In genomic region chr11:94992754-94993606, GRCm38 (mm10) we compare ENCODE assay signal across 7 mouse cellular contexts. TPM values are rescaled to one million over a fixed set of nuclear protein-coding genes. Genes with fewer than 3 reads are reported as not detected.
A peak's percentile ranks its signal among the peaks of the same experiment; 100 is the strongest.
DNase-seq lines count a peak whose midpoint lies in the region; ATAC-seq and TF ChIP-seq lines count a peak whose summit lies in the region.

No protein-coding gene starts in this region.

- H3K4me2 ChIP-seq in heart, embryonic 11.5 days = peak overlapping the region; percentile 99
- H3K4me2 ChIP-seq in kidney, postnatal 0 days (ENCODE audit: low read length) = peak overlapping the region; percentile 97
- H3K4me2 ChIP-seq in stomach, embryonic 14.5 days (replicated peaks; ENCODE audit: low read depth, low read length) = peak overlapping the region; percentile 75

- H3K9ac ChIP-seq in ES-Bruce4 (ENCODE audit: low read depth, poor library complexity, severe bottlenecking) = peak overlapping the region; percentile 91
- H3K9ac ChIP-seq in heart, embryonic 11.5 days (ENCODE audit: low read depth, low read length) = peak overlapping the region; percentile 86
- H3K9ac ChIP-seq in kidney, postnatal 0 days (ENCODE audit: low read depth, low read length) = peak overlapping the region; percentile 90
- H3K9ac ChIP-seq in stomach, embryonic 14.5 days (replicated peaks; ENCODE audit: low read depth, low read length) = peak overlapping the region; percentile 87

- WGBS in embryonic facial prominence, embryonic 10.5 days = 4% methylated on average over 22 of the region's 22 CpGs
- 3% methylated on average over 22 of the region's 22 CpGs for WGBS in heart, embryonic 11.5 days (ENCODE audit: insufficient replicate concordance)
- WGBS in kidney, postnatal 0 days = 2% methylated on average over 22 of the region's 22 CpGs
- under 1% methylated on average over 20 of the region's 22 CpGs for WGBS in stomach, embryonic 14.5 days

- H3K9me3 ChIP-seq in ES-Bruce4 (replicated peaks; ENCODE audit: control insufficient read depth, insufficient read depth, low read length, poor library complexity, severe bottlenecking) = no peaks in the 10 kb centered on the region
- no peaks in the 10 kb centered on the region for H3K9me3 ChIP-seq in embryonic facial prominence, embryonic 10.5 days
- no peaks in the 10 kb centered on the region for H3K9me3 ChIP-seq in heart, embryonic 11.5 days (replicated peaks; ENCODE audit: control insufficient read depth, low read length)
- no peaks in the 10 kb centered on the region for H3K9me3 ChIP-seq in kidney, postnatal 0 days (replicated peaks; ENCODE audit: low read length)
- H3K9me3 ChIP-seq in stomach, embryonic 14.5 days (ENCODE audit: control insufficient read depth, low read depth, low read length) = no peaks in the 10 kb centered on the region

- peak; percentile 57 for DNase-seq in 416B (ENCODE audit: low read depth)
- peak; percentile 52 for DNase-seq in embryonic facial prominence, embryonic 10.5 days (ENCODE audit: low spot score)
- peak; percentile 68 for DNase-seq in kidney, postnatal 0 days (ENCODE audit: low spot score)
- DNase-seq in lung, postnatal 36 days = peak; percentile 81

- peak overlapping the region; percentile 55 for H3K4me3 ChIP-seq in ES-Bruce4 (ENCODE audit: low read depth, low read length)
- peak overlapping the region; percentile 87 for H3K4me3 ChIP-seq in embryonic facial prominence, embryonic 10.5 days
- peak overlapping the region; percentile 80 for H3K4me3 ChIP-seq in heart, embryonic 11.5 days (ENCODE audit: low read depth, low read length)
- peak overlapping the region; percentile 90 for H3K4me3 ChIP-seq in kidney, postnatal 0 days (replicated peaks; ENCODE audit: low read depth, low read length)
- H3K4me3 ChIP-seq in stomach, embryonic 14.5 days (ENCODE audit: low read depth, low read length) = peak overlapping the region; percentile 74

- ATAC-seq in heart, embryonic 11.5 days (replicated peaks; ENCODE audit: insufficient number of reproducible peaks, low FRiP score, low TSS enrichment) = no peak
- 0 out of 2 replicates have a peak, but pooled peaks have one; percentile 9 for ATAC-seq in kidney, postnatal 0 days (replicated peaks; ENCODE audit: low FRiP score, low read depth)
- peak; percentile 19; the same call in 1 of the 2 replicates for ATAC-seq in stomach, embryonic 14.5 days (ENCODE audit: insufficient number of reproducible peaks, insufficient read depth, low FRiP score, low read depth)

- H3K36me3 ChIP-seq in ES-Bruce4 (ENCODE audit: control insufficient read depth, insufficient read depth, low read length, poor library complexity, severe bottlenecking) = no peaks in the 10 kb centered on the region
- H3K36me3 ChIP-seq in embryonic facial prominence, embryonic 10.5 days (replicated peaks) = peaks cover 42% of the 10 kb centered on the region
- peaks cover 18% of the 10 kb centered on the region for H3K36me3 ChIP-seq in heart, embryonic 11.5 days (ENCODE audit: control insufficient read depth, insufficient read depth, low read length)
- peaks cover 12% of the 10 kb centered on the region; the same call in 1 of the 2 replicates for H3K36me3 ChIP-seq in kidney, postnatal 0 days (ENCODE audit: insufficient read depth, low read length)
- peaks cover 20% of the 10 kb centered on the region for H3K36me3 ChIP-seq in stomach, embryonic 14.5 days (ENCODE audit: control insufficient read depth, insufficient read depth, low read length)

- TF ChIP-seq CTCF in ES-Bruce4 (IDR thresholded peaks at IDR 0.05; ENCODE audit: low read depth, low read length) = no peak
- TF ChIP-seq CTCF in kidney, postnatal 0 days (IDR thresholded peaks at IDR 0.05; ENCODE audit: low read depth) = no peak

- peak; percentile 76 for TF ChIP-seq EP300 in ES-Bruce4 (IDR thresholded peaks at IDR 0.05; ENCODE audit: insufficient read depth, low read depth, low read length)

- H3K4me1 ChIP-seq in ES-Bruce4 (ENCODE audit: control insufficient read depth, insufficient read depth, low read length) = peaks cover 4% of the 10 kb centered on the region
- H3K4me1 ChIP-seq in embryonic facial prominence, embryonic 10.5 days = peaks cover 83% of the 10 kb centered on the region
- peaks cover 55% of the 10 kb centered on the region for H3K4me1 ChIP-seq in heart, embryonic 11.5 days (ENCODE audit: control insufficient read depth, insufficient read depth, low read length)
- H3K4me1 ChIP-seq in kidney, postnatal 0 days (replicated peaks; ENCODE audit: insufficient read depth, low read length) = peaks cover 59% of the 10 kb centered on the region
- peaks cover 52% of the 10 kb centered on the region for H3K4me1 ChIP-seq in stomach, embryonic 14.5 days (ENCODE audit: control insufficient read depth, insufficient read depth, low read length)

- H3K27me3 ChIP-seq in ES-Bruce4 (ENCODE audit: control insufficient read depth, insufficient read depth, low read length, poor library complexity, severe bottlenecking) = peaks cover 3% of the 10 kb centered on the region; the same call in 1 of the 2 replicates
- H3K27me3 ChIP-seq in embryonic facial prominence, embryonic 10.5 days (replicated peaks; ENCODE audit: low read depth, poor library complexity, severe bottlenecking) = no peaks in the 10 kb centered on the region
- no peaks in the 10 kb centered on the region for H3K27me3 ChIP-seq in heart, embryonic 11.5 days (ENCODE audit: control insufficient read depth, insufficient read depth, low read length)
- no peaks in the 10 kb centered on the region for H3K27me3 ChIP-seq in kidney, postnatal 0 days (ENCODE audit: insufficient read depth, low read length)
- H3K27me3 ChIP-seq in stomach, embryonic 14.5 days (ENCODE audit: control insufficient read depth, insufficient read depth, low read length) = no peaks in the 10 kb centered on the region

- no peak overlapping the region for H3K27ac ChIP-seq in ES-Bruce4 (ENCODE audit: insufficient read depth, low read length)
- peak overlapping the region; percentile 96 for H3K27ac ChIP-seq in embryonic facial prominence, embryonic 10.5 days (replicated peaks)
- peak overlapping the region; percentile 86 for H3K27ac ChIP-seq in heart, embryonic 11.5 days (ENCODE audit: low read depth, low read length)
- H3K27ac ChIP-seq in kidney, postnatal 0 days = peak overlapping the region; percentile 94
- H3K27ac ChIP-seq in stomach, embryonic 14.5 days (ENCODE audit: low read length) = peak overlapping the region; percentile 59; the same call in 1 of the 2 replicates

- no peak for TF ChIP-seq POLR2A in ES-Bruce4 (IDR thresholded peaks at IDR 0.05; ENCODE audit: insufficient read depth, low read length)

RNA-seq across cellular contexts. Expression of gene Ppp1r9b, which starts 2.1 kb away (rescaled TPM):
- polyA plus RNA-seq in ES-Bruce4 (2011; ENCODE audit: insufficient read depth, insufficient read length, low read depth, missing spikeins) = 20.3 and 21.0 TPM in 2 replicates
- polyA plus RNA-seq in embryonic facial prominence, embryonic 10.5 days (2016; fragmentation: Nextera tagmentation; extraction: Ambion mirVana) = 8.3 and 9.4 TPM in 2 replicates
- 11.4 and 16.3 TPM in 2 replicates for polyA plus RNA-seq in heart, embryonic 11.5 days (2014; fragmentation: Nextera tagmentation; extraction: Ambion mirVana)
- polyA plus RNA-seq in kidney, postnatal 0 days (2015; fragmentation: Nextera tagmentation; extraction: Ambion mirVana) = 10.3 and 10.6 TPM in 2 replicates
- polyA plus RNA-seq in stomach, embryonic 14.5 days (2014; fragmentation: Nextera tagmentation; extraction: Ambion mirVana) = 13.5 and 14.4 TPM in 2 replicates

RNA-seq across cellular contexts. Expression of gene Samd14, which starts 16.7 kb away (rescaled TPM):
- polyA plus RNA-seq in ES-Bruce4 (2011; ENCODE audit: insufficient read depth, insufficient read length, low read depth, missing spikeins) = 0.30 and 0.79 TPM in 2 replicates
- 35.5 and 42.5 TPM in 2 replicates for polyA plus RNA-seq in embryonic facial prominence, embryonic 10.5 days (2016; fragmentation: Nextera tagmentation; extraction: Ambion mirVana)
- 16.0 and 16.3 TPM in 2 replicates for polyA plus RNA-seq in heart, embryonic 11.5 days (2014; fragmentation: Nextera tagmentation; extraction: Ambion mirVana)
- polyA plus RNA-seq in kidney, postnatal 0 days (2015; fragmentation: Nextera tagmentation; extraction: Ambion mirVana) = 13.1 and 14.5 TPM in 2 replicates
- polyA plus RNA-seq in stomach, embryonic 14.5 days (2014; fragmentation: Nextera tagmentation; extraction: Ambion mirVana) = 22.8 and 24.5 TPM in 2 replicates

RNA-seq across cellular contexts. Expression of gene Sgca, which starts 16.9 kb away (rescaled TPM):
- not detected in 2 replicates for polyA plus RNA-seq in ES-Bruce4 (2011; ENCODE audit: insufficient read depth, insufficient read length, low read depth, missing spikeins)
- polyA plus RNA-seq in embryonic facial prominence, embryonic 10.5 days (2016; fragmentation: Nextera tagmentation; extraction: Ambion mirVana) = 0.17 TPM in 1 of 2 replicates, not detected in the other
- polyA plus RNA-seq in heart, embryonic 11.5 days (2014; fragmentation: Nextera tagmentation; extraction: Ambion mirVana) = 24.7 and 25.3 TPM in 2 replicates
- polyA plus RNA-seq in kidney, postnatal 0 days (2015; fragmentation: Nextera tagmentation; extraction: Ambion mirVana) = 0.28 and 0.52 TPM in 2 replicates
- 0.30 and 0.46 TPM in 2 replicates for polyA plus RNA-seq in stomach, embryonic 14.5 days (2014; fragmentation: Nextera tagmentation; extraction: Ambion mirVana)

RNA-seq across cellular contexts. Expression of gene Hils1, which starts 25.6 kb away (rescaled TPM):
- not detected in 2 replicates for polyA plus RNA-seq in ES-Bruce4 (2011; ENCODE audit: insufficient read depth, insufficient read length, low read depth, missing spikeins)
- polyA plus RNA-seq in embryonic facial prominence, embryonic 10.5 days (2016; fragmentation: Nextera tagmentation; extraction: Ambion mirVana) = not detected in 2 replicates
- 0.24 TPM in 1 of 2 replicates, not detected in the other for polyA plus RNA-seq in heart, embryonic 11.5 days (2014; fragmentation: Nextera tagmentation; extraction: Ambion mirVana)
- not detected in 2 replicates for polyA plus RNA-seq in kidney, postnatal 0 days (2015; fragmentation: Nextera tagmentation; extraction: Ambion mirVana)
- polyA plus RNA-seq in stomach, embryonic 14.5 days (2014; fragmentation: Nextera tagmentation; extraction: Ambion mirVana) = not detected in 2 replicates

RNA-seq across cellular contexts. Expression of gene Pdk2, which starts 48.2 kb away (rescaled TPM):
- 9.4 and 9.5 TPM in 2 replicates for polyA plus RNA-seq in ES-Bruce4 (2011; ENCODE audit: insufficient read depth, insufficient read length, low read depth, missing spikeins)
- 12.9 and 16.0 TPM in 2 replicates for polyA plus RNA-seq in embryonic facial prominence, embryonic 10.5 days (2016; fragmentation: Nextera tagmentation; extraction: Ambion mirVana)
- polyA plus RNA-seq in heart, embryonic 11.5 days (2014; fragmentation: Nextera tagmentation; extraction: Ambion mirVana) = 45.6 and 53.0 TPM in 2 replicates
- 94.5 and 94.7 TPM in 2 replicates for polyA plus RNA-seq in kidney, postnatal 0 days (2015; fragmentation: Nextera tagmentation; extraction: Ambion mirVana)
- 34.1 and 35.8 TPM in 2 replicates for polyA plus RNA-seq in stomach, embryonic 14.5 days (2014; fragmentation: Nextera tagmentation; extraction: Ambion mirVana)

Comparison
In these comparisons a context has a peak if more than half of its experiments do, and no peak if none do; other contexts are left out.
1. RNA of gene Sgca, which starts 16.9 kb away (polyA plus RNA-seq): 24.7 to 25.3 TPM in heart, embryonic 11.5 days; 0.30 to 0.46 TPM in stomach, embryonic 14.5 days, 0.28 to 0.52 TPM in kidney, postnatal 0 days, 0.17 TPM in embryonic facial prominence, embryonic 10.5 days and not detected in ES-Bruce4; every median in the first group is over 10 times any median in the second.
2. Peak in every context shown above with its lines, with median percentiles within 50 percentile points of each other: DNase-seq, H3K4me3 ChIP-seq, H3K9ac ChIP-seq and H3K4me2 ChIP-seq.